Mouse (Mus musculus) kidney, adult 8-10 months (tissue): ENCODE data around the gene Olfr24.
"Not testable (repeated sequence)": the region's sequence is repeated elsewhere in the genome, so short reads cannot be mapped to it uniquely, and the experiment has no call there.

ENCODE experiments used
- DNase-seq, 2 experiments: peaks; one replicate each; pipeline ENCODE4 v3.0.0; 2022

The Olfr24 gene

GRCm38 (mm10) chr9:18763896-18764295, at the start of gene Olfr24:
Gene Olfr24 (minus strand): TSS chr9:18763996.
- no peak for DNase-seq

GRCm38 (mm10) chr9:18785316-18785715, 21.5 kb upstream of the Olfr24 start:
- DNase-seq: no peak

- no peak for DNase-seq
These were observed 15.7 kb upstream of the Olfr24 start for GRCm38 (mm10) chr9:18779476-18779875.

GRCm38 (mm10) chr9:18778981-18779380, 15.2 kb upstream of the Olfr24 start:
- no peak for DNase-seq

- DNase-seq: no peak
These were observed 8.2 kb downstream of the Olfr24 start for GRCm38 (mm10) chr9:18755595-18755994.

GRCm38 (mm10) chr9:18744639-18745038, 19.2 kb downstream of the Olfr24 start:
- DNase-seq: no peak

GRCm38 (mm10) chr9:18734177-18734576, 29.6 kb downstream of the Olfr24 start:
- not testable (repeated sequence) for DNase-seq

- DNase-seq: no peak
These were observed 41.1 kb downstream of the Olfr24 start for GRCm38 (mm10) chr9:18722712-18723099.

- DNase-seq: no peak
These were observed 41.7 kb downstream of the Olfr24 start for GRCm38 (mm10) chr9:18721931-18722711.

- DNase-seq: no peak
These were observed 42.8 kb downstream of the Olfr24 start for GRCm38 (mm10) chr9:18721011-18721410.

GRCm38 (mm10) chr9:18705628-18706027, 58.2 kb downstream of the Olfr24 start:
- DNase-seq: no peak
